Mouse (Mus musculus) embryonic fibroblast, embryonic 13.5 days (primary cell): ENCODE results near the gene Kmt2a.

Experiments used
- CTCF ChIP-seq: IDR thresholded peaks from 2 replicates; pipeline ENCODE4 v1.5.1; 2011; ENCODE audit warnings: mild to moderate bottlenecking, control low read depth, low read length, moderate library complexity, borderline replicate concordance; ENCODE audit not compliant: insufficient read depth
- POLR2A ChIP-seq: IDR thresholded peaks from 2 replicates; pipeline ENCODE4 v1.6.1; 2011; ENCODE audit warnings: low read depth, mild to moderate bottlenecking, control low read depth, low read length, moderate library complexity

GRCm38 (mm10) chr9:44882436-44882980 is 1.4 kb upstream of the Kmt2a start:
- no peak for TF ChIP-seq POLR2A
- TF ChIP-seq CTCF, result 0 out of 2 replicates have a peak, but pooled peaks have one; percentile 6
